Mouse (Mus musculus): ENCODE data around the gene Frrs1.

DNA sequence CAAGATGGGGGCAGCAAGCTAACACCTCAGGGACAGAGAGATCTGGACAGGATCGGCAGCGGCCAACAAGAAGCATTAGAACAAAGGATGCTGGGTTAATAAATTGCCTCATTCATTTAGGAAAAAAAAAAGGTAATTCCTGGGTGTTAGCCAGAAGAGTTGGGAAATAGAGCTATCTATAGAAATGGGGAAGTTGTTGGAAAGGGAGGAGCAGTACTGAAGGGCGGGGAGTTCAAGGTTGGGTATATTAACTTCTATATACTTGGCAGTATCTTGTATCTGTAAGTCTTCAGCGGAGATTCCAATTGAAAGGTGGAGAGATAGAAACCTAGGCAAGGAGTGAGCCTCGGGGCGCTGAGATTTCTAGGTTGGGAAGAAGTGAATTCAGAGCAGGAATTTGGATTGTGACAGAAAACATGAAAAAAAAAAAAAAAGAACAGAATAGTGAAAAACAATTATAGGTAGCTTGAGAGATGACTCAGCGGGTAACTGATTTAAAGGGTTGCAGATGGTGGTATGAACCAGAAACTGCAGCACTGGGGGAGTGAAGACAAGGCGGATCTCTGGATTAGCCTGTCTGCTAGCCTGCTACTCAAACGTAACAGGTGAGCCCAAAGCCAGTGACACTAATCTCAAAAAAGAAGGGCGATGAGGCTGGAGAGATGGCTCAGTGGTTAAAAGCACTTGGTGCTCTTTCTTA is 14.2 kb upstream of the Frrs1 start:
- no peak for TF ChIP-seq POLR2A (IDR thresholded peaks at IDR 0.05; ENCODE audit: borderline replicate concordance, insufficient read depth, low read length)
- no peak for TF ChIP-seq CTCF (IDR thresholded peaks at IDR 0.05; ENCODE audit: borderline replicate concordance, insufficient read depth, low read depth, low read length)

Data from cerebellum, adult 2 months (tissue).